Mouse (Mus musculus): ENCODE measurements around the gene Rec114. TPM values are rescaled to one million over a fixed set of nuclear protein-coding genes. Genes with fewer than 3 reads are reported as not detected.

The Rec114 gene
- total RNA-seq (2021), result 1 to 10 TPM in 1 of 2 experiments, not detected in 1; 1.5 TPM

GRCm38 (mm10) chr9:58743702-58744248 is at the start of gene Rec114:
Rec114 (minus strand) TSS chr9:58743964.
- DNase-seq (ENCODE audit: extremely low spot score in 1 of 2, low spot score in 2 of 2), result no peak
- intact Hi-C loops (cut with DNase I), result no loop called here

DNA sequence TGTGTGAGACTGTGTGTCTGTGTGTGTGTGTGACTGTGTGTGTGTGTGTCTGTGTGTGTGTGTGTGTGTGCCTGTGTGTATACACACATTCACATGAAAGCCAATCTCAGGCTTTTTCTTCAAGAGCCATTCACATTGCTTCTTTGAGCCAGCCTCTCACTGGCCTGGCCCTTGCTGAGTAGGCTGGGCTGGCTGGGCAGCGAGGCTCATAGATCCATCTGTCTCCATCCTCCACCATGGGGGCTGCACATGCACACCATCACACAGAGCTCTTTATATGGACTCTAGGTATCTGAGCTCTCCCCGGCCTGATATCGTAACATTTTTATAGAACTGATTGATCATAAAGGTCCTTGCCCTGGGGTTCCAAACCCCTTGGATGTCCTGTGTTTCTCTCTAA is 45.7 kb upstream of the Rec114 start:
- intact Hi-C loops (cut with DNase I), result no loop called here
- DNase-seq (ENCODE audit: extremely low spot score in 1 of 2, low spot score in 2 of 2), result no peak

GRCm38 (mm10) chr9:58775363-58775762 is 31.6 kb upstream of the Rec114 start:
- intact Hi-C loops (cut with DNase I), result no loop called here
- DNase-seq (ENCODE audit: extremely low spot score in 1 of 2, low spot score in 2 of 2), result no peak

GRCm38 (mm10) chr9:58774761-58775160 is 31.0 kb upstream of the Rec114 start:
- intact Hi-C loops (cut with DNase I), result no loop called here

DNA sequence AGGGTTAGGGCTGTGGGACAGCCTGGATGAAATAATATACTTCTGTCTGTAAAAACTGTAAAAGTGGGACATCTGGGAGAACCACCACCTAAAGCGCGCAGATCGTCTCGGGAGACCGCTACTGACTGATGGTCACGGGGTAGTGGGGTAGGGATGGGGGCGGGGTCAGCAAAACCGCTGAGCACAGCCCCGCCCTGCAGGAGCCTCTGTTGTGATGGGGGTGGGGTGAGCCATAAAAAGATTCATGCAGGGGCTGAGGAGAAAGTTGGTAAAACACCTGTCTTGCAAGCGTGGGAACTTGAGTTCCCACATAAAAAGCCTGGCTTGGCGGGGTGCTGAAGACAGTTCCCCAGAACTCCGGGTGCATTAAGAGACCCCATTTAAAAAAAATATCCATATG is 26.2 kb upstream of the Rec114 start:
- DNase-seq (ENCODE audit: extremely low spot score in 1 of 2, low spot score in 2 of 2), result no peak
- intact Hi-C loops (cut with DNase I), result no loop called here

More at GRCm38 (mm10) chr9:58774761-58775160, 31.0 kb upstream of the Rec114 start:
- DNase-seq (ENCODE audit: extremely low spot score in 1 of 2, low spot score in 2 of 2), result no peak

DNA sequence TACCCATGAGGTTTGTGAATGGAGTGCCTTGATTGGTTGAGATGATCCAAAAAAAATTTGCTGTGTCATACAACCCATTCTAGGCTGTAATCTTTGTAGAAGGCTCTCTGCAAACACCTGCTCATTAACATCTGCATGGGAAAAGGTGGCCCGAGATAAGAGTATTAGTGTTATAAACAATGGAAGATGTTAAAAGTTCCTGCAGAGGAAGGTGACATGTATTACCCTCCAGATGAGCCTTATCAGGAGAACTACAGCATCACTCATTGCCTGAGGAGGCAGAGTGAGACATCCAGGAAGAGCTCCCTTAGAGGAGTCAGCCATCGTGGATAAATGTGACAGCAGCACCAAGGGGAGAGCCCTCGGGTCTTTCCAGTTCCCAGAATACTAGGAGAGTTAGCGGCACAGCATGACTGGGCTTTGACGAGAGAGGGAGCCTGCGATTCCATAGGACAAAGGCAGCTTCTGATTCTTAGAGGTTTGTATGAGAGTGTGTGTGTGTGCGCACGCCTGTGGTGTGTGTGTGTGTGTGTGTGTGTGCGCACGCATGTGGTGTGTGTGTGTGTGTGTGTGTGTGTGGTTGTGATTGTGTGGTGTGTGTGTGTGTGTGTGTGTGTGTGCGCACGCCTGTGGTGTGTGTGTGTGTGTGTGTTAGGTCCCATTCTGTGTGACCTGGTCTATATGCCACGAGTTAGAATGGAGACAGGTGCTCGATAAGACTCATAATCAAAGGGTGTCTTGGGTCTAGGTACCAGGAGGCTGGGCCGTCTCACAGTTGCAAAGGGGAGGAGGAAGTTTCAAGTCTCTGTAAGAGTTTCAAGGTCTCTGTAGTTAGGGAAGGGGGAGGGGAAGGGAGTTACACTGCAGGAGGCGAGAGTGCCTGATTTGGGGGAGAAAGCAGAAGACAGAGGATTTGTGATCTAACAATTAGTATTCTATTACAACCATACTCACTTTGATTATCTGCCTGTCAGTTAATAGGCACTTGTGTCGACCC is 23.5 kb upstream of the Rec114 start:
- intact Hi-C loops (cut with DNase I), result no loop called here
- DNase-seq (ENCODE audit: extremely low spot score in 1 of 2, low spot score in 2 of 2), result no peak

DNA sequence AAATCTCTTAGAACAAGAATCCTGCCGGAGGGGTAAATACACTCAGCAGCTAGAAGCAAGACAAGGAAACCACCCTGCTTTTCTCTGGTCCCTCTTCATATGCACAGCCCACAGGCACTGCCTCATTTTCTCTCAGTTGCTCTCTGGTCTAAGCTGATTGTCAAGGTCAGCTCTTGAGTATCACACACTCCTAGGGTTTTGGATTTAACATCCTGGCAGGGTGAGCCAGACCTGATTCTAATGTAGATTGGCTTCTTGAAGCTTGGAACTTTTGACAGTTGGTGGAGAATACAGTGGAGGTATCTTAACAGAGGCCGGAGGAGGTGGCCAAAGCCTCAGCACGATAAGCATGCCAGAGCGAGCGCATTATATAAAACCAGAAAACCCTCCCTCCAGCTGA is 20.6 kb upstream of the Rec114 start:
- DNase-seq (ENCODE audit: extremely low spot score in 1 of 2, low spot score in 2 of 2), result no peak
- intact Hi-C loops (cut with DNase I), result no loop called here

- no peak for DNase-seq (ENCODE audit: extremely low spot score in 1 of 2, low spot score in 2 of 2)
- intact Hi-C loops (cut with DNase I), result no loop called here
Observed at GRCm38 (mm10) chr9:58763114-58763513, 19.4 kb upstream of the Rec114 start.

GRCm38 (mm10) chr9:58762086-58762485 is 18.3 kb upstream of the Rec114 start:
- intact Hi-C loops (cut with DNase I), result no loop called here
- no peak for DNase-seq (ENCODE audit: extremely low spot score in 1 of 2, low spot score in 2 of 2)

DNA sequence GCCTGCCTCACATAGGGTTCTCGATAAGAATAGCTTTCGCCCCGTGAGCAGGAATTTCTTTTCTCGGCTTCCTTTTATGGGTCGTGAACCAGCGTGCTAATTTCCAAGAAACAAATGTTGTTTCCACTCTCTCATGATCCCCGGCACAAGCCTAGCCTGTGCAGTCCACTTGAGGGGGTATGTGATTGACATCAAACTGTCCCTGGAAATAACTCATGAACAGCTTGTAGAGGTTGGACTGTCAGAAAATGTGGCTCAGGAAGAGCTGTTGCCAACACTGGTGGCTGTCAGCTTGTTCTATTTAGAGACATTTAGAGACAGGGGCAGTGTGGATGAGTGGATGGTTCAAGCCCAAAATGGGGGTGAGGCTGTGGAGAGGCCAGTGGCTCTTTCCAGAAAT is 15.0 kb upstream of the Rec114 start:
- intact Hi-C loops (cut with DNase I), result no loop called here
- no peak for DNase-seq (ENCODE audit: extremely low spot score in 1 of 2, low spot score in 2 of 2)

GRCm38 (mm10) chr9:58756371-58757132 is 12.8 kb upstream of the Rec114 start:
- no peak for DNase-seq (ENCODE audit: extremely low spot score in 1 of 2, low spot score in 2 of 2)
- intact Hi-C loops (cut with DNase I), result no loop called here

DNA sequence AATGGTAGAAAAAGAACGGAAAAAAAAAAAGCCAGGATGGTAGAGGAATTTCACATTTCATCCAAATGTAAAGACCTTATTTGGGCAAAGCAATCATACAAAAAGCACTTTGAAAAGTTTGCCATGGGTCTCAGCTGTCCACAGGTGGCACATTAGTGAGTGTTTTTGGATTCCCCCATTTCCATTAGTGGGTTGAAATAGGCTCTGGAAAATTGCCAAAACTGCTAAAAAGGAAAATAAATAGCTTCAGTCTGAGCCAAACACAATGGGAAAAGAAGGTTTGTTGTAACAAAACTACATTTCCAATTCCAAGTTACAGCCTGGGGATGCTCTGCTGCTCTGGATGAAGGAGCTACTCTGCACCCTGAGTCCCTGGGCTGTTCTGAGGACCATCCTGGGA is 9.8 kb upstream of the Rec114 start:
- DNase-seq (ENCODE audit: extremely low spot score in 1 of 2, low spot score in 2 of 2), result no peak
- intact Hi-C loops (cut with DNase I), result no loop called here

GRCm38 (mm10) chr9:58748142-58748541 is 4.4 kb upstream of the Rec114 start:
- intact Hi-C loops (cut with DNase I), result no loop called here
- no peak for DNase-seq (ENCODE audit: extremely low spot score in 1 of 2, low spot score in 2 of 2)

GRCm38 (mm10) chr9:58747328-58747755 is 3.6 kb upstream of the Rec114 start:
- intact Hi-C loops (cut with DNase I), result no loop called here
- DNase-seq (ENCODE audit: extremely low spot score in 1 of 2, low spot score in 2 of 2), result no peak

GRCm38 (mm10) chr9:58742692-58743091 is 1.1 kb downstream of the Rec114 start:
- no peak for DNase-seq (ENCODE audit: extremely low spot score in 1 of 2, low spot score in 2 of 2)
- intact Hi-C loops (cut with DNase I), result no loop called here

- intact Hi-C loops (cut with DNase I), result no loop called here
- DNase-seq (ENCODE audit: extremely low spot score in 1 of 2, low spot score in 2 of 2), result no peak
Observed at GRCm38 (mm10) chr9:58741369-58741768, 2.4 kb downstream of the Rec114 start.

- intact Hi-C loops (cut with DNase I), result no loop called here
- DNase-seq (ENCODE audit: extremely low spot score in 1 of 2, low spot score in 2 of 2), result no peak
Observed at GRCm38 (mm10) chr9:58739791-58740190, 4.0 kb downstream of the Rec114 start.

- intact Hi-C loops (cut with DNase I), result no loop called here
- DNase-seq (ENCODE audit: extremely low spot score in 1 of 2, low spot score in 2 of 2), result no peak
Observed at GRCm38 (mm10) chr9:58723165-58723564, 20.6 kb downstream of the Rec114 start.

- intact Hi-C loops (cut with DNase I), result no loop called here
- DNase-seq (ENCODE audit: extremely low spot score in 1 of 2, low spot score in 2 of 2), result no peak
Observed at GRCm38 (mm10) chr9:58722151-58722550, 21.6 kb downstream of the Rec114 start.

All from left cerebral cortex, postnatal 10 days (tissue).